Mouse (Mus musculus) hindbrain, postnatal 0 days (tissue): ENCODE results near the gene Phf21a. TPM values are rescaled to one million over a fixed set of nuclear protein-coding genes. Genes with fewer than 3 reads are reported as not detected.

ENCODE experiments used
- ATAC-seq: fragments of 200-750 bp; cut with Nextera tagmentation; 2 replicates; pipeline ENCODE4 v1.8.0; 2017; ENCODE audit warnings: mild to moderate bottlenecking, moderate TSS enrichment, moderate library complexity
- DNase-seq: peaks from one replicate; pipeline ENCODE4 v3.0.0-alpha.2; 2015; ENCODE audit warnings: low spot score
- H3K27ac ChIP-seq: fragments of 300-500 bp; sonication (generic); 2 replicates; pipeline ENCODE4 v1.5.1; 2014; ENCODE audit warnings: mild to moderate bottlenecking
- H3K27me3 ChIP-seq: fragments of 300-500 bp; sonication (generic); 2 replicates; pipeline ENCODE4 v1.6.1; 2014; ENCODE audit warnings: low read length, mixed read lengths; ENCODE audit not compliant: insufficient read depth
- H3K36me3 ChIP-seq: fragments of 300-500 bp; sonication (generic); 2 replicates; pipeline ENCODE4 v1.6.1; 2014; ENCODE audit warnings: low read length, mixed read lengths; ENCODE audit not compliant: insufficient read depth
- H3K4me1 ChIP-seq: fragments of 300-500 bp; sonication (generic); 2 replicates; pipeline ENCODE4 v1.6.1; 2014; ENCODE audit warnings: antibody characterized with exemption, low read length, mixed read lengths; ENCODE audit not compliant: insufficient read depth
- H3K4me2 ChIP-seq: fragments of 300-500 bp; sonication (generic); 2 replicates; pipeline ENCODE4 v1.6.1; 2014; ENCODE audit warnings: low read depth, mild to moderate bottlenecking, low read length, moderate library complexity, mixed read lengths
- H3K4me3 ChIP-seq: fragments of 300-500 bp; sonication (generic); 2 replicates; pipeline ENCODE4 v1.5.1; 2014; ENCODE audit warnings: low read length
- H3K9ac ChIP-seq: fragments of 300-500 bp; sonication (generic); replicated peaks from 2 replicates; pipeline ENCODE4 v1.6.1; 2014; ENCODE audit warnings: mild to moderate bottlenecking, low read length, moderate library complexity, mixed read lengths
- H3K9me3 ChIP-seq: fragments of 300-500 bp; sonication (generic); 2 replicates; pipeline ENCODE4 v1.6.1; 2016; ENCODE audit warnings: low read length, mixed read lengths
- CTCF ChIP-seq: IDR thresholded peaks from 2 replicates; pipeline ENCODE4 v1.5.1; 2016; ENCODE audit warnings: antibody characterized with exemption, control low read depth, low read depth
- WGBS: fragments of 180-500 bp; shearing (Covaris S2); extraction: QIAGEN DNeasy Blood & Tissue Kit; methylation state at CpG from one replicate; pipeline ENCODE4 v1.1.7; 2014; 5-methylcytosine and 5-hydroxymethylcytosine counted together
- polyA plus RNA-seq: library from polyadenylated mRNA; unstranded; fragments of >200 nt; fragmentation: Nextera tagmentation; extraction: Ambion mirVana; gene quantifications from 2 replicates; pipeline ENCODE4 v1.2.1, GENCODE M21; 2015
- total RNA-seq: library from RNA; depleted of rRNA; stranded (reverse); fragments of >200 nt; gene quantifications from 2 replicates; pipeline ENCODE4 v1.2.3, GENCODE M21; 2014

Phf21a gene
- total and polyA plus RNA-seq, 2 experiments from 2014 or later = 26.6 to 109 TPM

- H3K4me2 ChIP-seq = no peak overlapping the region
- H3K27ac ChIP-seq = no peak overlapping the region
- no peak for ATAC-seq
- no peaks in the 10 kb centered on the region for H3K27me3 ChIP-seq
- TF ChIP-seq CTCF = no peak
- H3K4me3 ChIP-seq = no peak overlapping the region
- no peaks in the 10 kb centered on the region for H3K9me3 ChIP-seq
- no peaks in the 10 kb centered on the region for H3K36me3 ChIP-seq
- no peak overlapping the region for H3K9ac ChIP-seq
- no peaks in the 10 kb centered on the region for H3K4me1 ChIP-seq
- DNase-seq = no peak
- 44% methylated on average over 4 of the region's 4 CpGs for WGBS
Measured at GRCm38 (mm10) chr2:92257372-92257956, 164.5 kb downstream of the Phf21a start.

- ATAC-seq (no peak), DNase-seq (no peak)
- Histone ChIP-seq H3K27ac (no peak overlapping the region), H3K27me3 (no peaks in the 10 kb centered on the region), H3K36me3 (no peaks in the 10 kb centered on the region), H3K4me2 (no peak overlapping the region), H3K9ac (no peak overlapping the region), H3K4me3 (no peak overlapping the region), H3K4me1 (no peaks in the 10 kb centered on the region), H3K9me3 (no peaks in the 10 kb centered on the region)
- WGBS = 78% methylated on average over 2 of the region's 2 CpGs
- TF ChIP-seq CTCF = no peak
Measured at GRCm38 (mm10) chr2:92259924-92260323, 167.0 kb downstream of the Phf21a start.

DNA sequence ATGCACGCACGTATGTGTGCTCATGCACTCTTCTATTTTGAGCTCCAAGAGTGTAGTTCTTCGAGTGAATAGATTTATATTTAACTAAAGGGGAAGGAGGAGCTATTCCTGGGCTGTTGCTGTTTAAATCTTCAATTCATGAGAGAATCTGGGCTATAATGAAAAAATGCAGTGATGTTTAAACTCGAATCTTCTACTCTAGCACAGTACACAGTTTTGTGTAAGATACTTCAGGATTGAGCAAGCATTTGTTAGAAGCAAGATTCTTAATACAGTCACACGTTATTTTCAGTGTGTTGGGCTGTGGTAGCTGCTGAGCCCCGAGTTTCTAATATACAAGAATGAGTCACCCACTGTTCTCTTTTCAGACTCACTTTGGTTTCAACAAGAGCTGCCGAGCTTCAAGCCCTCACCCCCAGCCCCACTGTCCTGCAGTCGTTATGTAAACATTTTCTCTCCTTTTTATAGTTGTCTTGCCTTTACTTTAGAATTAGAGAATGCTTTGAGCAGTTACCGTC lies 173.2 kb downstream of the Phf21a start:
- Histone ChIP-seq H3K9ac (no peak overlapping the region), H3K27me3 (no peaks in the 10 kb centered on the region), H3K4me1 (no peaks in the 10 kb centered on the region), H3K9me3 (no peaks in the 10 kb centered on the region), H3K4me3 (no peak overlapping the region), H3K36me3 (no peaks in the 10 kb centered on the region), H3K4me2 (no peak overlapping the region), H3K27ac (no peak overlapping the region)
- no peak for ATAC-seq
- TF ChIP-seq CTCF = no peak
- 71% methylated on average over 9 of the region's 9 CpGs for WGBS
- DNase-seq = no peak

DNA sequence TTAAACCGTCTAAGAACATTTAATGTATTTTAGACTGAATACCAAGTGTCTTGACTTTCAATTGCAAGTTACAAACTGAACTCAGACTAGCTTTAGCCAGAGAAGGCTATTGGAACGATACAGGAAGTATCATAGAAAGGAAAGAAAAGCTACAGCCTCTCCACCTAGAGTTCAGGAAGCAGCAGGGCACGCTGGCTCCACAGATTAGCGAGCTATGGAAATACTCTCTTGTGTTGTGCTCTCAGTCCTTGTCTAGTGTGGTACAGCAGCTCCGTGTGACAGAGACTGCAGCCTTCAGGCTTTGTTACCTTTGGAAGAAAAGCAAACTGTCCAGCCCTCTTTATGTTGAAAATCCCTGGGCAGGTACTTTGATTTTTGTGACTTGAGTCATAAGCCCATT lies 176.3 kb downstream of the Phf21a start:
- H3K27me3 ChIP-seq = no peaks in the 10 kb centered on the region
- DNase-seq (no peak), ATAC-seq (no peak)
- H3K27ac ChIP-seq = no peak overlapping the region
- no peak overlapping the region for H3K4me2 ChIP-seq
- no peaks in the 10 kb centered on the region; the same call in 1 of the 2 replicates for H3K4me1 ChIP-seq
- H3K4me3 ChIP-seq = no peak overlapping the region
- H3K9me3 ChIP-seq = no peaks in the 10 kb centered on the region
- TF ChIP-seq CTCF = no peak
- WGBS = 87% methylated on average over 5 of the region's 5 CpGs
- no peaks in the 10 kb centered on the region for H3K36me3 ChIP-seq
- H3K9ac ChIP-seq = no peak overlapping the region

- Histone ChIP-seq H3K27ac (no peak overlapping the region), H3K9ac (no peak overlapping the region), H3K4me3 (no peak overlapping the region), H3K4me2 (no peak overlapping the region), H3K9me3 (no peaks in the 10 kb centered on the region), H3K36me3 (no peaks in the 10 kb centered on the region), H3K27me3 (no peaks in the 10 kb centered on the region), H3K4me1 (no peaks in the 10 kb centered on the region; the same call in 1 of the 2 replicates)
- no peak for TF ChIP-seq CTCF
- DNase-seq = no peak
- no peak for ATAC-seq
- 37% methylated on average over 2 of the region's 2 CpGs for WGBS
Measured at GRCm38 (mm10) chr2:92272510-92272909, 179.6 kb downstream of the Phf21a start.

GRCm38 (mm10) chr2:92273101-92273801 lies 180.3 kb downstream of the Phf21a start:
- no peaks in the 10 kb centered on the region for H3K9me3 ChIP-seq
- H3K36me3 ChIP-seq = no peaks in the 10 kb centered on the region
- H3K27me3 ChIP-seq = no peaks in the 10 kb centered on the region
- no peak overlapping the region for H3K9ac ChIP-seq
- H3K27ac ChIP-seq = peak overlapping the region; percentile 46
- no peak for ATAC-seq
- WGBS = 53% methylated on average over 6 of the region's 6 CpGs
- H3K4me2 ChIP-seq = peak overlapping the region; percentile 6; the same call in 1 of the 2 replicates
- no peaks in the 10 kb centered on the region; the same call in none of the 2 replicates for H3K4me1 ChIP-seq
- DNase-seq = peak; percentile 60
- no peak overlapping the region for H3K4me3 ChIP-seq
- TF ChIP-seq CTCF = no peak

DNA sequence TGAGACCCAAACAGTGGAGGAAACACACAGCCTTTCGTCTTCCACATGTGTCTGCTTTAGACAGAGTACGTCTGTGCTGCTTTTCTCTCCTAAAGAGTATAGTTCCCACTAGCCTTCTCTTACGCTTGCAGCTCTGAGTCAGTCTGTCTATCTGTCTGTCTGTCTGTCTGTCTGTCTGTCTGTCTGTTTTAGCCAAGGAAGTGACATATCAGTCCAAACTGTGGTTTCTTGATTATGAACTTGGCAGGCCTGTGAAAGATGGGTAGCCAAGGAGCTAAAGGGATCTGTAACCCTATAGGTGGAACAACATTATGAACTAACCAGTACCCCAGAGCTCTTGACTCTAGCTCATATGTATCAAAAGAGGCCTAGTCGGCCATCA lies 180.9 kb downstream of the Phf21a start:
- ATAC-seq (no peak), DNase-seq (no peak)
- Histone ChIP-seq H3K9ac (no peak overlapping the region), H3K4me3 (no peak overlapping the region), H3K27me3 (no peaks in the 10 kb centered on the region), H3K4me2 (peak overlapping the region; percentile 6; the same call in 1 of the 2 replicates), H3K4me1 (peaks cover 3% of the 10 kb centered on the region), H3K9me3 (no peaks in the 10 kb centered on the region), H3K27ac (peak overlapping the region; percentile 46), H3K36me3 (no peaks in the 10 kb centered on the region)
- WGBS = 80% methylated on average over 4 of the region's 4 CpGs
- no peak for TF ChIP-seq CTCF
